Mouse (Mus musculus) limb, embryonic 10.5 days (tissue): ENCODE data around the gene Rgs3. TPM values are rescaled to one million over a fixed set of nuclear protein-coding genes. Genes with fewer than 3 reads are reported as not detected.

Experiments used
- DNase-seq: peaks from one replicate; pipeline ENCODE4 v3.0.0-alpha.2; 2017; ENCODE audit warnings: low spot score
- H3K27ac ChIP-seq: fragments of 300-500 bp; sonication (generic); 2 replicates; pipeline ENCODE4 v1.5.1; 2016; ENCODE audit warnings: mild to moderate bottlenecking
- H3K27me3 ChIP-seq: fragments of 300-500 bp; sonication (generic); 2 replicates; pipeline ENCODE4 v1.6.1; 2016; ENCODE audit warnings: low read depth, mild to moderate bottlenecking; ENCODE audit not compliant: poor library complexity, severe bottlenecking
- H3K36me3 ChIP-seq: fragments of 300-500 bp; sonication (generic); 2 replicates; pipeline ENCODE4 v1.6.1; 2016; ENCODE audit warnings: mild to moderate bottlenecking, moderate library complexity
- H3K4me1 ChIP-seq: fragments of 300-500 bp; sonication (generic); 2 replicates; pipeline ENCODE4 v1.6.1; 2016
- H3K4me3 ChIP-seq: fragments of 300-500 bp; sonication (generic); 2 replicates; pipeline ENCODE4 v1.5.1; 2016; ENCODE audit warnings: mild to moderate bottlenecking, moderate library complexity
- H3K9me3 ChIP-seq: fragments of 300-500 bp; sonication (generic); replicated peaks from 2 replicates; pipeline ENCODE4 v1.6.1; 2016; ENCODE audit warnings: mild to moderate bottlenecking
- WGBS: fragments of 180-500 bp; shearing (Covaris S2); methylation state at CpG from one replicate; pipeline ENCODE4 v1.1.7; 2016; 5-methylcytosine and 5-hydroxymethylcytosine counted together
- polyA plus RNA-seq: library from polyadenylated mRNA; unstranded; fragments of >200 nt; fragmentation: Nextera tagmentation; extraction: Ambion mirVana; gene quantifications from 2 replicates; pipeline ENCODE4 v1.2.1, GENCODE M21; 2016

Rgs3 gene
- polyA plus RNA-seq, 1 experiment from 2014 or later: 38.2 TPM

GRCm38 (mm10) chr4:62520892-62521400 lies 38.7 kb upstream of the Rgs3 start:
- Histone ChIP-seq H3K27ac (no peak overlapping the region), H3K9me3 (no peaks in the 10 kb centered on the region), H3K4me3 (no peak overlapping the region), H3K27me3 (no peaks in the 10 kb centered on the region), H3K36me3 (peaks cover 23% of the 10 kb centered on the region), H3K4me1 (peaks cover 47% of the 10 kb centered on the region)
- no peak for DNase-seq
- WGBS: 91% methylated on average over 2 of the region's 2 CpGs

GRCm38 (mm10) chr4:62524651-62525488 lies 34.8 kb upstream of the Rgs3 start, which contains the start of the genes Pole3 and 4933430I17Rik:
Pole3 (minus strand) TSS chr4:62525068.
4933430I17Rik (plus strand) TSS chr4:62525369.
- Histone ChIP-seq H3K36me3 (peaks cover 23% of the 10 kb centered on the region), H3K4me3 (peak within 1 kb of the TSS; percentile 87), H3K27ac (peak within 1 kb of the TSS; percentile 98), H3K27me3 (no peaks in the 10 kb centered on the region), H3K9me3 (no peaks in the 10 kb centered on the region), H3K4me1 (peaks cover 16% of the 10 kb centered on the region)
- DNase-seq: peak; percentile 95
- under 1% methylated on average over 59 of the region's 59 CpGs for WGBS

DNA sequence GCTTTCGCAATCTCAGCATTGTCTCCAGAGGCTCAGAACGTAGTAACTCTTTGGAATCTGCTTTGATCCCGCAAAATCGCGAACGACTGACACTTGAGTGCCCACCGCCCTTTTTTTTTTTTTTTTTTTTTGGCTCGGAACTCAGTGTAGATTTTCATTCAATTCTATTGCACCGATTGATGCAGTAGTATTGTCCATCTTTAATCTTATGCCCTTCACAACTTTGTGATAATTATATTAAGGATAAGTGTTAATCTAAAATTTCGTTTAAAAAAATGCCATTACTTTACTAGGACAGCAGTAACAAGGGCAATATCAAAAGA lies 34.2 kb upstream of the Rgs3 start:
- peaks cover 14% of the 10 kb centered on the region for H3K4me1 ChIP-seq
- whole genome bisulfite sequencing: 2% methylated on average over 10 of the region's 10 CpGs
- peak overlapping the region; percentile 98 for H3K27ac ChIP-seq
- H3K4me3 ChIP-seq: peak overlapping the region; percentile 87
- H3K9me3 ChIP-seq: no peaks in the 10 kb centered on the region
- H3K36me3 ChIP-seq: peaks cover 23% of the 10 kb centered on the region
- no peaks in the 10 kb centered on the region for H3K27me3 ChIP-seq
- DNase-seq: no peak

DNA sequence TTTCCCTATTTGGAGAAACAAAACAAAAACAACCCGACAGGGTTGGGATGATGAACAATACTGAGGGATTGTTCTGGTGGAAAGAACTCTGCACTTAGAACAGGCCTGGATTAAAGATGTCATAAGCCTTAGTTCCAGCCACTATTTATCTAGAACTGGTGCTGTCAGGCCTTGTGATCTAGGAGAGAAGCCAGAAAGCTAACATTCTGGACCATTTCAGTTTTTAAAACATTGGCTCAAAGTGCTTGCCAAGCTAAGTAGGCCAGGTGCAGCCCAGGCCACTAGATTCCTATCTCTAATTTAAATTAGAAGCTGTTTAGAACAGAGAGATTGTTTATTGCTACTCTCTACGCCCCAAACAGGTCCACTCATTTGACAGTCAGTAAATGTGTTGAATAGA lies 33.4 kb upstream of the Rgs3 start:
- Histone ChIP-seq H3K36me3 (peaks cover 23% of the 10 kb centered on the region), H3K27ac (no peak overlapping the region), H3K4me3 (no peak overlapping the region), H3K4me1 (peaks cover 12% of the 10 kb centered on the region), H3K27me3 (no peaks in the 10 kb centered on the region), H3K9me3 (no peaks in the 10 kb centered on the region)
- 58% methylated on average over 2 of the region's 2 CpGs for WGBS
- DNase-seq: no peak

GRCm38 (mm10) chr4:62527655-62528054 lies 32.0 kb upstream of the Rgs3 start:
- Histone ChIP-seq H3K36me3 (peaks cover 14% of the 10 kb centered on the region), H3K27ac (no peak overlapping the region), H3K4me1 (peaks cover 12% of the 10 kb centered on the region), H3K9me3 (no peaks in the 10 kb centered on the region), H3K4me3 (no peak overlapping the region), H3K27me3 (no peaks in the 10 kb centered on the region)
- DNase-seq: no peak
- WGBS: 83% methylated on average over 4 of the region's 4 CpGs

DNA sequence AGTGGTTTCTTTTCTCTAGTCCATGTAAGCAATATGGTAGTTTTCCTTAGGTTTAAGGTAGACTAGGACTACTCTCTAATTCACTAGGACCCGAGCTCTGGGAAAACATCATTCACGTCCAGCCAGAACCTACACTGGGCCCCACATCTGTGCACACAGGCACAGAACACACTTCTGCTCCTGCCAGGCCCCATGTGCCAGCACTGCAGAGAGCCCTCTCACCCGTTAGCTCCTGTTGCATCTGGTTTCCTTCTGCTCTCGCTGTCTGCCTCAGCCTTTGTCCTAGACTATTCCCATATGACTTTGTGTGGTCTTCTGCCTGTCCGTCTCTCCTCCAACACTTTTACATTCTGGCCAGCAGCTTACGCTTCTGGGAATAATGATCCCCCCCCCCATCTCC lies 25.9 kb upstream of the Rgs3 start:
- Histone ChIP-seq H3K27ac (no peak overlapping the region; the same call in 1 of the 2 replicates), H3K36me3 (no peaks in the 10 kb centered on the region), H3K4me1 (no peaks in the 10 kb centered on the region), H3K27me3 (no peaks in the 10 kb centered on the region), H3K9me3 (no peaks in the 10 kb centered on the region), H3K4me3 (no peak overlapping the region)
- WGBS: 76% methylated on average over 6 of the region's 6 CpGs
- no peak for DNase-seq

DNA sequence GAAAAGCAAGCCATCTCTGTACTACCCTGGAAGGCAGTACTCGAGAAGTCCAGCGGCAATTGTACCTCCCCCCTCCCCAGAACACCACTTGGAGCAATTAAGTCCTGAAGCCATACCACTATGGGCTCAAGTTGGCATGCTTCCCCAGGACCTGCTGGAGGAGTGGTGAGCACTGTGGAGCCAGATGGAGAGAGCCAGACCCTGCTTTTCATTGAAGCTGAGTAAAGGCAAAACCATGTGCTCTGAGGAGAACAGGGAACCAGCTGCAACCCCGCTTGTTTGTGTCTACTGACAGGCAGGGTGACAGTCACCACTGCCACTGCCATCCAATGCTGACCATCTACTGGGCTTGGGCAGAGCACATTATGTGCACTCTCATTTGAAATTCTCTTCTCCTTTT lies 17.8 kb upstream of the Rgs3 start:
- 66% methylated on average over 3 of the region's 3 CpGs for WGBS
- no peak overlapping the region for H3K4me3 ChIP-seq
- H3K27me3 ChIP-seq: no peaks in the 10 kb centered on the region
- no peaks in the 10 kb centered on the region for H3K4me1 ChIP-seq
- no peak for DNase-seq
- H3K27ac ChIP-seq: no peak overlapping the region
- no peaks in the 10 kb centered on the region for H3K9me3 ChIP-seq
- no peaks in the 10 kb centered on the region for H3K36me3 ChIP-seq

DNA sequence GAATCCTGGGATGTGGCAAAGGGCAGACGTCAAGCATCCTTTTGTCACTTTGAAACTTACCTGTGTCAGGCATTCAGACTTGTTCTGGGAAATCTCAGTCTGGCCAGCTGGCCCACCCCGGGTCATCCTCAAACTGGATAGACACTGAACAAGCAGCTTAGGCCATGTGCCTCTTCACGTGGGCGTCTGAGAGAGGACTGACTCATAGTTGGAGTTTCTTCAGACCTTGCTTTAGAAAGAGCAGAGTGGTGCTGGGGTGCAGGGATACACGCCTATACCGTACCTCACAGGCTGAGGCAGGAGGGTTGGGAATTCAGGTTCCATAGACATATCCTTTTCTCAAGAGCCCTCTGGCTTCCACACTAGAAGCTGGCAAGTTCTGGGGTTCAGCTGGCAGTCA lies 15.9 kb upstream of the Rgs3 start:
- DNase-seq: no peak
- no peak overlapping the region for H3K4me3 ChIP-seq
- no peaks in the 10 kb centered on the region for H3K27me3 ChIP-seq
- H3K4me1 ChIP-seq: no peaks in the 10 kb centered on the region
- H3K27ac ChIP-seq: no peak overlapping the region
- H3K9me3 ChIP-seq: no peaks in the 10 kb centered on the region
- WGBS: 85% methylated on average over 6 of the region's 6 CpGs
- no peaks in the 10 kb centered on the region for H3K36me3 ChIP-seq

- Histone ChIP-seq H3K9me3 (no peaks in the 10 kb centered on the region), H3K4me3 (no peak overlapping the region), H3K4me1 (no peaks in the 10 kb centered on the region), H3K27me3 (no peaks in the 10 kb centered on the region), H3K27ac (no peak overlapping the region), H3K36me3 (no peaks in the 10 kb centered on the region)
- no peak for DNase-seq
Observed at GRCm38 (mm10) chr4:62544801-62545200, 14.8 kb upstream of the Rgs3 start.

GRCm38 (mm10) chr4:62551966-62552365 lies 7.7 kb upstream of the Rgs3 start:
- H3K4me1 ChIP-seq: no peaks in the 10 kb centered on the region
- no peak overlapping the region for H3K4me3 ChIP-seq
- H3K27ac ChIP-seq: no peak overlapping the region
- 0 out of 2 replicates have a peak, but pooled peaks cover 6% of the 10 kb centered on the region for H3K27me3 ChIP-seq
- 90% methylated on average over 7 of the region's 7 CpGs for WGBS
- no peaks in the 10 kb centered on the region for H3K36me3 ChIP-seq
- H3K9me3 ChIP-seq: no peaks in the 10 kb centered on the region
- no peak for DNase-seq

DNA sequence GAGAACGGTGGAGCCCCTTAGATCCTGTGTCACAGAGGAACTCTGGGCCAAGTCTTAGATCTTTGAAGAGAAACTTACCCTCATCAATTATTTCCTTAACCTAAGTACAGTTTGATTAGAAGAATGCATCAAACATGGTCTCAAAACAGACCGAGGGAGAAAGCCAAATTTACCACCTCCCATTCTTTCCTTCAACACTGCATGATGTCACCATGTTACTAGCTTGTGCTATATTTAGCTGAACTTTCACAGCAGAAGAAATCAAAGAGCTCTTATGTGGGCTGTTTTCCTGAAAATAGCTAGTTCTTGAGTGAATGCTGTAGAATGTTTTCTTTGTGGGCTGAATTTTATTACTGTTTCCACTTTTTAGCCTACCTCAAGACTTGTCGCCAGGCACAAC lies 2.2 kb upstream of the Rgs3 start:
- no peak for DNase-seq
- H3K9me3 ChIP-seq: no peaks in the 10 kb centered on the region
- H3K27me3 ChIP-seq: 0 out of 2 replicates have a peak, but pooled peaks cover 6% of the 10 kb centered on the region
- H3K4me3 ChIP-seq: no peak overlapping the region
- H3K27ac ChIP-seq: no peak overlapping the region
- H3K4me1 ChIP-seq: 0 out of 2 replicates have a peak, but pooled peaks cover 8% of the 10 kb centered on the region
- no peaks in the 10 kb centered on the region for H3K36me3 ChIP-seq
- WGBS: 85% methylated on average over 3 of the region's 3 CpGs

DNA sequence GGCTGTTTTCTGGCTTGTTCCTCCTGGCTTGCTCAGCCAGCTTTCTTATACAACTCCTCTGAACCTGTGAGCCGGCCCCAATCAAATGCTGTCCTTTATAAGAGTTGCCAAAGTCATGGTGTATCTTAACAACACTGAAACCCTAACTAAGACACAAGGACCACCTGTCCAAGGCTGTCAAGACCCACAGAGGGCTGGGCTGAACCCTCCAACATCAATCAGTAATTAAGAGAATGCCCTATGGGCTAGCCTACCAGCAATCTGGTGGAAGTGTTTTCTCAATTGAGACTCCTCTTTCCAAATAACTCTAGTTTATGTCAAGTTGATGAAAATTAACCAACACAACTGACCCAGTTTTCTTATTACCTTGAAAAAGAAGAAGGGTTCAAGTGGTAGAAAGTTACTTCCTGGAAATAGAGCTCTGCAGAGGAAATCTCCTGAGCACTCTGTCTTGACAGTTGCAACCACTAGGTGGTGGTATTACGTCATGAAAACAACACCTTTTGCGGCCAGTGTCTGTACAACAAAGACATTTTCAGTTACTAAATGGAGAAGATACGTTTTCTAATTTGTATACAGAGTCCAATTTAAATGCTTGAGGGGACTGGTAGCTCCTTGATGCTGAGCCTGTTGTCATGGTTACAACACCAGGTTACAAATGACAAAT lies 1.4 kb downstream of the Rgs3 start:
- H3K4me3 ChIP-seq: no peak overlapping the region
- 0 out of 2 replicates have a peak, but pooled peaks cover 8% of the 10 kb centered on the region for H3K4me1 ChIP-seq
- DNase-seq: peak; percentile 67
- H3K9me3 ChIP-seq: no peaks in the 10 kb centered on the region
- H3K27ac ChIP-seq: no peak overlapping the region
- H3K27me3 ChIP-seq: no peaks in the 10 kb centered on the region
- H3K36me3 ChIP-seq: no peaks in the 10 kb centered on the region
- WGBS: 22% methylated on average over 4 of the region's 4 CpGs

DNA sequence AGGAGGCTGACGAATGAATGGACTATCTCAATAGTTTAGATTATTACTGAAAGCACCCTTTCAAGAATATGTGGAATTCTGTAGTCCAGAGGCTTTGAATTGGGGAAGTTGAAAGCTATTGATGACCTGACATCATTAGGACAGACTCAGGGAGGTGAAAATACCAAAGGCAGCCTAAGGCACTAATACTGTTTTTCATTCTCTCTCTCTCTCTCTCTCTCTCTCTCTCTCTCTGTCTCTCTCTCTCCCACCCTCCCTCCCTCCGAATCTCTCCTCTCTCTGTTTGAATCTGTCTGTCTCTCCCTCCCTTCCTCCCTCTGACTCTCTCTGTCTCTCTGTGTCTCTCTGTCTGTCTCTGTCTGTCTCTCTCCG lies 2.0 kb downstream of the Rgs3 start:
- no peak for DNase-seq
- no peaks in the 10 kb centered on the region for H3K9me3 ChIP-seq
- H3K36me3 ChIP-seq: no peaks in the 10 kb centered on the region
- H3K4me1 ChIP-seq: 0 out of 2 replicates have a peak, but pooled peaks cover 8% of the 10 kb centered on the region
- 69% methylated on average over 3 of the region's 3 CpGs for WGBS
- no peak overlapping the region for H3K4me3 ChIP-seq
- no peaks in the 10 kb centered on the region for H3K27me3 ChIP-seq
- peak overlapping the region; percentile 46; the same call in 1 of the 2 replicates for H3K27ac ChIP-seq
